Mouse (Mus musculus) B cell, adult 2 months (primary cell): ENCODE results near the gene Igf1r.
"Not testable (repeated sequence)": the region's sequence is repeated elsewhere in the genome, so short reads cannot be mapped to it uniquely, and the experiment has no call there.

Experiments
- DNase-seq, 2 experiments: peaks; one replicate each; pipeline ENCODE4 v3.0.0; 2022

The Igf1r gene

GRCm38 (mm10) chr7:68277054-68277896 is 324.6 kb downstream of the Igf1r start:
- DNase-seq = no peak

- DNase-seq = no peak
Observed at GRCm38 (mm10) chr7:68277897-68278270, 325.3 kb downstream of the Igf1r start.

- no peak for DNase-seq
Observed at GRCm38 (mm10) chr7:68278385-68278784, 325.8 kb downstream of the Igf1r start.

- DNase-seq = no peak
Observed at GRCm38 (mm10) chr7:68278908-68279307, 326.3 kb downstream of the Igf1r start.

- no peak for DNase-seq
Observed at GRCm38 (mm10) chr7:68279481-68279880, 326.9 kb downstream of the Igf1r start.

GRCm38 (mm10) chr7:68280352-68280869 is 327.8 kb downstream of the Igf1r start:
- no peak for DNase-seq

- no peak for DNase-seq
Observed at GRCm38 (mm10) chr7:68281341-68281740, 328.7 kb downstream of the Igf1r start.

GRCm38 (mm10) chr7:68282304-68283132 is 329.9 kb downstream of the Igf1r start:
- DNase-seq = peak; percentile 54 to 60

- DNase-seq = not testable (repeated sequence)
Observed at GRCm38 (mm10) chr7:68283133-68283520, 330.5 kb downstream of the Igf1r start.
